Mouse (Mus musculus): ENCODE data around the gene Abcg5.

DNA sequence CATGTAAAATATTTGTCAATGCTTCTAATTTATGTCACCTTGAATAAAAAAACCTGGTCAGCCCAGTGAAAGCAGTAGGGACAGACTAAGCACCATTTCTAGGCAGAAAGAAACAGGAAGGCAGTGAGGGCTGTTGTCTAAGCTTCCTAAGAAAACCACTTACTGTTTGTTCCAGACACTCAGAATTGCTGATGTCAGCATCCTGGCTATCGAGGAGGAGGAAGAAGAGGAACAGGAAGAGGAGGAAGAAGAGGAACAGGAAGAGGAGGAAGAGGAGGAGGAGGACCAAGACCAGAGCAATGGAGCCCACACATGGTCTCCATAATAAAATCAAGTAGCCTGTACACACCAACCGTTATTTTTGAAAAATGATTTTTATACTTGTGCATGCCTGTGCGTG, 36.3 kb upstream of the Abcg5 start:
- TF ChIP-seq POLR2A (IDR thresholded peaks at IDR 0.05; ENCODE audit: low read depth, low read length) (no peak), CTCF (conservative IDR thresholded peaks at IDR 0.05; ENCODE audit: insufficient read depth, insufficient read length, low read depth, low read length) (no peak)
